Mouse (Mus musculus) gastrocnemius, postnatal 36 days (tissue): Measurements from ENCODE around the gene Dusp5. TPM values are rescaled to one million over a fixed set of nuclear protein-coding genes. Genes with fewer than 3 reads are reported as not detected.

ENCODE experiments used
- DNase-seq, 2 experiments: peaks; one replicate each; pipeline ENCODE4 v3.0.0; 2022
- intact Hi-C: fragments of 180-260 bp; cut with DNase I; formaldehyde crosslinking; loops from one replicate; pipeline ENCODE4 v1.15.1; 2025
- total RNA-seq, 2 experiments: library from RNA; stranded (reverse); gene quantifications; 2 replicates each; pipeline ENCODE4 v1.2.3; 2021

Dusp5 gene
- total RNA-seq, 2 experiments from 2014 or later: 1.1 to 1.2 TPM

DNA sequence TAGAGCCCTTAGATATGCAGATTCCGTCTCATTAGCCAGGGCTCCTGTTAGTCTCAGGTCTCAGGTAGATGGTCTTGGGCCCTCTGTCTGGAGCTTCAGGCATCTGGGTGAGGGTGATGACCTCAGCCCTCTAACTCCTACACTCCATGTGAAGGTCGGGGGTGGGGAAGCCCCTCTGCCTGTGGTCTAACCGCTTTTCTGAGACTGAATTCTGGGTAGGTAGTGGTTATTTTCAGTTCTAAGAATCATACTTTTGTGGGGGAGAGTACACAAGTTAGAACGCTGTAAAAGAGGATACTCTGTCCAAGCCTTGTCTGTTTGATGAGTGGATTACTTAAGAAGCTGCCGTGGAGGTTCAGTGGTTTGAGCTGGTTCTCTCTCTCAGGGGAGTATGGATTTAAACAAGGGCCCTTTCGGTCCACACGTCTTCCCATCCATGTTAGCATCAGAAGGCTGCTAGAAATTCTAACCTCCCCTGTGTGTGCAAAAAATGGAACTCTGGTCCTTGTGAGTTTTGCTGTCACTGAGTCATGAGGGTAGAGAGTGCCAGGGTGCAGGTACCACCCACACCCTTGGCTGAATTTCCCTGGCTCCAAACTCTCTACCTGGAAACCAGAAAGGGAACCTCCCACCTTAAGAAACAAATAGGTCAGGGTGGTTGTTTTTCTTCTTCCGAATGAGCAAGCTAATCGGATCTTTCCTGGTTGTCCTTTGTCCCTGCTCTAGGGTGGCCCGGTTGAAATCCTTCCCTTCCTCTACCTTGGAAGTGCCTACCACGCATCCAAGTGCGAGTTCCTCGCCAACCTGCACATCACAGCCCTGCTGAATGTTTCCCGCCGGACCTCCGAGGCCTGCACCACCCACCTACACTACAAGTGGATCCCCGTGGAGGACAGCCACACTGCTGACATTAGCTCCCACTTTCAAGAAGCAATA, 8.1 kb downstream of the Dusp5 start:
- intact Hi-C loops: no loop called here
- DNase-seq: no peak

DNA sequence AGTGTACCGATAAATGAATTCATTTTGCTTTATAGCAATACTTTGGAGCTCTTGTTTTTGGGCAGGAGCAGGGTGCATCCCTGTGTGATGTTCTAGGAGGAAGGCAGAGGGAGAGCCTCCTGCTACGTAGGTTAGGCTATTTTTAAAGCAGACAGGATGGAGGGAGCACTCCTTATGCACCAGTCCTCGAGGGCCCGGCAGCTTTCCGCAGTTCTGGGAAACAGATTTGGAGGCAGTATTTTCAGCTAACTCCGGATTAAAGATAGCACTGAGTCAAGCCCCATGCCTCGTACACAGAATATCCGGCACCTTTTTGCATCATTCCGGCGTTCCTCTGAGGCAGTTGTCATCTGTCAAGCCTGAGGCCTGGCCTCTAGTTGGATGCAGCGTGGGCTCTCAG, 9.1 kb downstream of the Dusp5 start:
- DNase-seq: no peak
- intact Hi-C loops: no loop called here

DNA sequence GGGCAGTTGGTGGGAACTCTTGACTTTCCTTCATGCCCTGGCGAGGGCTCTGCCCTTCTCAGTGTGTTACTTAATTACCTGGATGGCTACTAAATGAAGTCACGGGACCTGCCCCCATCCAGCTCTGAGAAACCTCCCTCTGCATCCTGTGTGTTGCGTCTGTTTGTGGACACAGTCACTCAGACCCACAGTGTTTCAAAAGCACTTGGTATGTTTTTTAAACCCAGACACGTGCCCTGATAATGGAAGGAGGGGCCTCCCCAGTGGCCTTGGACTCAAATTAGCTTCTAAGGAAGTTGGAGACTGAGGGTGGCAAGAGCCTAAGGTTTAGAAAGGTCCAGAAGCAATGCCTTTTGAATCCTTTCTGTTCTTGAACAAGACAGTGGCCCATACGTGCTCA, 9.9 kb downstream of the Dusp5 start:
- intact Hi-C loops: no loop called here
- DNase-seq: no peak

DNA sequence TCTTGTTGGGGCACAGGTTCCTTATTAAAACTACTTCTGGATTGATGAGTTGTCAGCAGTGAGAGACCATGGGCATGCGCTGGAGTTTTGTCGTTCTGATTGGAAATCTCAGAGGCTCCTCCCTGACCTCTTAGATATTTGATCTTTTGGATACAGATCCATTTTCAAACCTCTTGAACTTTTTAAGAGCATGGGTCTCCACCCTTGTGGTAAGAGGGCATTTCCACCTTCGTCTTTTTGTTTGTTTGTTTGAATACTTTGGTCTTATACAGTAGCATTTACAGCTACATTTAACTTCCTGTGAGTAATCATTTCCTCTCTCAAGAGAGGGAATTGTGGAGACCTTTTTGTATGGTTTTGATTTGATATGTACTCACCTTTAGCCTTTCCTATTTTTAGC, 10.4 kb downstream of the Dusp5 start:
- intact Hi-C loops: no loop called here
- no peak for DNase-seq

DNA sequence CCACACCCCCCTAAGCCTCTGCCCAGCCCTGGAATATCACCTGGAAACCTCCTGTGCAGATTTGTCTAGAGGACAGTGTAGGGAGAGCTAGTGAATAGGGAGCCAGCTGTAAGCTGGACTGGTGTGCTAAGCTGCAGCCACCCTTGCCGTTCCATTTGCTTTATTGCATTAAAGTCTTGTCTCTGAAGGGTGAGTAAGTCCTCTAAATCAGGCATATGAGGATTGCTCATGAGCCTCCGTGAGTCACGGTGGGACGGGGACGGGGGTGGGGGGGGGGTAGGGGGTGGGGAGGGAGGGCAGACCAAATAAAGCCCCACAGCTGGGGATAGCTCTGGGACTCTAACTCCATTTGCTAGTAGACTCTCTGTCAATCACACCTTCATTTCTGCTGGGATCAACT, 14.7 kb downstream of the Dusp5 start:
- no peak for DNase-seq
- intact Hi-C loops: no loop called here

DNA sequence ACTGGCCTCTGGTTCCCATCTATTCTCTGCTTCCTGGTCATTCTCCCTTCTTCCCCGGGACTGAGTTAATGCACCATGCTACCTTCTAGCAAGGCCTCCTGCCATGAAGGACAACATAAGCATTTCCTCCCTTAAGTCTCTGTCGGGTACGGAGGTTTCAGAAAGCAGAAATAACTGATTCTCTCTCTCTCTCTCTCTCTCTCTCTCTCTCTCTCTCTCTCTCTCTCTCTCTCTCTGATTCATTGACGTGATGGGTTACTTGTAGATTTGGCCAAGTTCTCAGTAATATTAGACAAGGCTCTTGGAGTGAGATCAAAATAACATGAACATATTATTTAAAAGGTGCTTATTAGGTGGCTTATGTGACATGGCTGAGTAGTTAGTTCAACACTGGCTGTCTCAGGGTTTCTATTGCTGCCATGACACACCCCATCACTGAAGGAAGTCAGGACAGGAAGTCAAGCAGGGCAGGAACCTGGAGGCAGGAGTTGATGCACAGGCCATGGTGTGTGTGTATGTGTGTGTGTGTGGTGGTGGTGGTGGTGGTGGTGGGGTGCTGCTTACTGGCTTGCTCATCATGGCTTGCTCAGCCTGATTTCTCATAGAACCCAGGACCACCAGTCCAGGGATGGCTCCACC, 16.1 kb downstream of the Dusp5 start:
- intact Hi-C loops: no loop called here
- DNase-seq: no peak

DNA sequence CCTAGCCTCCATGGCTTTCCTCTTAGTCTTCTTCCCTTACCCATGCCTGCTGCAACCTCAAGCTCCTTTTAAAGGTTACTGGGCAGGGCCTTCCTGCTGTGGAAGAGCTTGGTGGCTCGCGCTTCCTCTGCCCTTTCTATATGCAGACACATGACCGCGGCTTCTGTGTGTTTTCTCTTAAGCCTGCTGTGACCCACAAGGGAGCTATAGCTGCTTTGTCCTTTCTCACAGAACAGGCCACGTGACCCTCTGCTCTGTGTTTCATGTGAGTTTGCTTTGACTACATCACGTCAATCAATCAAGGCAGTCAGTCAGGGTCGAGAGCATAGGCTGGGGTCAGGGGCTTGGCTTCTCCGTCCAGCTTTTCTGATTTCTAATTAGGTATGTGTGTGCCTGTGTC, 18.7 kb downstream of the Dusp5 start:
- intact Hi-C loops: no loop called here
- no peak for DNase-seq

DNA sequence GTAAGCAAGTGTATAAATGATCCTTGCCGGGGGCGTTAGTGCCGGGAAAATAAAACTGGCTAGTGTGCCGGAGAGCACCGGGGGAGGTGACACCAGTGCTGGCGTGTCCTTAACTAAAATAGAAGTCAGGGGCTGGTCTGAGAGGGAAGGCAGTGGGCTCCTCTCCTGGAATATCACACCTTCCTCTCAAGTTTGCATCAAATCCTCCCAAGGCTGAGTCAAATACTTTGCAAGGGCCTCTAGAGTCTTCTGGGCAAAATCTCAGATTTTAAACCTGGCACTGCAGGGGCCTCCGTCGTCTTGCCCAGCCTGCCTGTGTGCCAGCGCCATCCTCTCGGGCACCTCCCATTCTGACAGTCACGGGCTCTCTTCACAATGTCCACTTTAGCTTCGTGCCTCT, 22.1 kb downstream of the Dusp5 start:
- intact Hi-C loops: no loop called here
- no peak for DNase-seq

DNA sequence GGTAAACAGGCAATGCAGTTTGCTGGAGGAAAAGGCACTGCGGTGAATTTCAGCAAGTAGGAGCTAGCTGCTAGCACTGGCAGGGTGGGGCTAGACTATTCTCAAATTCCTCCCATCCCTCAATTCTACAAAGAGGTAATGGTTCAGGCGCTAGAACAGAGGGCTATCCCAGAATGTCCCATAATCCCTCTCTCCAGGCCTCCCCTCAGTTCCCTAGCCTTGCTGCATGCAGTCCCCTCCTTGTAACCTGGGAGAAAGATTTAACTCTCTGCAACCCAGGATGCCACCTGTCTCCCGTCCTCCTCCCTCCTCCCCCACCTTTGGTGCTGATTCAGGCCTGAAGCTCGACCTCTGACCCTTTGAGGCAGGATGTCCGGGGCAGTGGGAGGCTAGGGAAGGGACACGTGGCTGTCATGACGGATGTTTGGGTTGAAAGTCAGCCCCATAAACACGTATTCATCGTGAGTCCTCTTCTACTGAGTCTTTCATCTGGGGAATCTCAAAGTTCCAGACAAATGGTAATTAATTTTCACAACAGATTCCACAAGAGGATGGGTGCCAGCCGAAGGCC, 23.4 kb downstream of the Dusp5 start:
- intact Hi-C loops: no loop called here
- no peak for DNase-seq

DNA sequence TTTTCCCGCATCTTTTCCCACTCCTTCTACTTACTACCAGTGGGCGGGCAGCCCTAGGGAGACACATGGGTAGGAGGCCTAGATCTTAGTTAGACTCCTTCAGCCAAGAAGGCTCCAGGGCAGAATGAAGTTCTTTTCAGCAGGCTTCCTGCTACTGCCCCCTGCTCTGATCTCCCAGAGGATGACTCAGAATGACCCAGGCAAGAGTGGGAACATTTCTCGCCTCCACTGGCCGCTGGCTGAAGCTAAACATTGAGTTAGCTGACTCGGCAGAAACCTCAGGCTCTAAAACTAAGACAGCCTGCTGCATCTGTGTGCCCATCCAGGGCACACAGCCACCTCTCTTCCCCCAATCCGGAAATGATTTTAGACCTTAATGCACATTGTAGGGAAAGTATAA, 23.9 kb downstream of the Dusp5 start:
- intact Hi-C loops: no loop called here
- DNase-seq: no peak

DNA sequence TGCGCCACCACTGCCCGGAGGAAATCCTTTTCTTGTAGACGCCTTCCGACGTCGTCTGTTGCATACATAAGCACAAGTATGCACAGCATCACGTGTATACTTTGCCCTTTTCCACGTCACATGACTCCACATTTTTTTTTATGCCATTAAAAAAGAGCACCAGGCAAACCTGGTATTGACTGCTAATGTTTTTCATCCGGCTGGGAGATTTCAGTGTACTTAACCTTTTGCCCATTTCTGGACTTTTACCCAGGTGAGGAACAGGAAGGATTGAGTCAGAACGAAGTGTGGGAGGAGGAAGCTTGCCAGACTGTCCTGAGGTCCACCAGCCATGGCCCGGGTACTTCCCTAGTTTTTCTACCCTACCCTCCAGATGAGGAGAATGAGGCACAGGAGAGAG, 25.5 kb downstream of the Dusp5 start:
- intact Hi-C loops: no loop called here
- no peak for DNase-seq

DNA sequence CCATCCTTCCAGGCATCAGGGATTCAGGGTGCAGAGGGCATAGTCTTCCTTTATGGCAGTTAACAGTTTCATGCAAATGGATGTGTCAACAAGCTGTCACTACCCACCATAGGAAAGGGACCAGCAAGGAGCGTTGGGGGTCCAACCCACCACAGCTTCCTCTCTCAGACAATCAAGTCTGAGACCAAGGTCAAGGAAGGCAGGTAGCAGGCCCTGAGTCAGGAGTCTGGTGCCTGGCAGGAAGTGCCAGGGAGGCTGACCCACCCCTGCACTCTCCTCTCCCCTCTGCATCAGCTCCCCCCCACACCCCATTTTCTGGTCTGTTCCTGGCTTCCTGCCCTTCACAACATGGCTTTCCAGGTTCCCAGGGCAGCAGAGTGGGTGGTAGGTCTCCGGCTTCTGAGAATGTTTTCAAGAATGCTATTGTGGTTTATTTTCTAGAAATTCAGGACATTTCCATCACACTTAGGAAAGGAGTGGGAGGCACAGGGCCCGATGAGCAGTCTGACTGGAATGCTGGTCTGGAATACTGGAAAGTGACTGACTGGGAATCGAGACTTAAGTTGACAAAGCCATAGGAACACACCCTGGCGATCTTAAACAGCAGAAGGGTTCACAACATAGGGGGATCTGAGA, 26.2 kb downstream of the Dusp5 start:
- DNase-seq: no peak
- intact Hi-C loops: no loop called here

DNA sequence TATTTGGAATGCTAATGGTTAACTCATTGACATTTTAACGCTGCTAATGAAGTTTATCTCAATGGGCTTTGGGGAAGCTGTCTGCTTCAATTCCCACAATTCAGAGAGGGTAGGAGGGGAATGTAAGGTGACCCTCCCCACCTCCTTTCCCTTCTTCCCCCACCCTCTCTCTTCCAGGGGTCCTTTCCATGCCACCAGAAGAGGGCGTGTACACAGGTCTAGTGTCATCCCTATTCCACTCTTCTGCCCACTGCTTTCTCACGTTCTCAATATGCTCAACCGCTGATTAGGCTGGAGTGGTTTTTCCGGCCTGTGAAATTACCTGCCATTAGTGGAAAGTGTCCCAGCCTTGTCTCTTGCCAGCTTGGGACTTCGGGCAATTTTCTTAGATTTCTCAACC, 27.9 kb downstream of the Dusp5 start:
- intact Hi-C loops: no loop called here
- no peak for DNase-seq

DNA sequence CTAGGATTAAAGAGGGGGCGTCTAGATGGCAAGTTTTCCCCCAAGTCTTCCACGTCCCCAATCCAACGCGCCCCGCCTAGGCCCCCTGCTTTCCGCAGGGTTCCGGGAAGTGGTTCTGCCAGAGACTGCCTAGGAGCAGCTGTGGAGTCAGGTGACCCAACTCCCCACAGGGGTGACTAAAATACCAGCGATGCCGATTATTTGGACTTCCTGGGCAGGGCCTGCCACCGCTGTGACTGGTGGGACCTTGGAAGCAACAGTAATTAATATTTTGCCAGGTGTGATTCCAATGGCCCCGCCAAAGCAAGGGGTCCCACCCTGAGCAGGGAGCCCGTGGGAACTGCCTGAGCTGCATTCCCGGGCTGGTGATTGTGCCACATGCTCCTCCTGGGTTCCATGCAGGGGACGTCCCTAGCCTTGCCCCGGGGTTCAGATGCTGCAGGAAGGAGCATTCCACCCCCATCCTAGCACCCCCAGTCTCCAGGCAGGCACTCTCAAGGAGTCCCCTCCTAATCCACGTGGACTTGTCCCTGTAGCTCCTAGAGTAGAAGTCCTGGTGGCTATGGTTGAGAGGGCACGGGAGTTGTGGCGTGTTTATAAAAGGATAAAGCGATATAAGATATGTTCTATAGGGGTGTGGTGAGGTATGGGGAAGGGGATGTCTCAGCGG, 28.5 kb downstream of the Dusp5 start:
- no peak for DNase-seq
- intact Hi-C loops: no loop called here

DNA sequence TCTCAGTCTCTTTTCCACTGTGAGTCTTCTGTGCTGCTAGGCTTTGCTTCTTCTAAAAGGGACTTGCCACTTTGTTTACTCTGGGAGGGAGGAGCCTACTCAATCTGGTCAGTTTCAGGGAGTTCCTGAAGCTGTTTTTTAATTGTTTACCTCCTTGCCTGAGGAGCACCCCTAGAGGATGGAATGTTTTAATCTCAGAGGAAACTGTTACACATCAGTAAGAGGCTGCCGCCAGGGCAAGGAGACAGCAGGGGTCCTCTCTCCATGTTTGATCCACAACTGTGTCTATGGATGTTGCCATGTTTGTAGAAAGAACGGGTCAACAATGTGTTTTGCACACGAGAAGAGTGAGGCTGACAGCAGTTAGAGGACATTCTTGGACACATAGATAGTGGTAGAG, 31.5 kb downstream of the Dusp5 start:
- intact Hi-C loops: no loop called here
- no peak for DNase-seq

DNA sequence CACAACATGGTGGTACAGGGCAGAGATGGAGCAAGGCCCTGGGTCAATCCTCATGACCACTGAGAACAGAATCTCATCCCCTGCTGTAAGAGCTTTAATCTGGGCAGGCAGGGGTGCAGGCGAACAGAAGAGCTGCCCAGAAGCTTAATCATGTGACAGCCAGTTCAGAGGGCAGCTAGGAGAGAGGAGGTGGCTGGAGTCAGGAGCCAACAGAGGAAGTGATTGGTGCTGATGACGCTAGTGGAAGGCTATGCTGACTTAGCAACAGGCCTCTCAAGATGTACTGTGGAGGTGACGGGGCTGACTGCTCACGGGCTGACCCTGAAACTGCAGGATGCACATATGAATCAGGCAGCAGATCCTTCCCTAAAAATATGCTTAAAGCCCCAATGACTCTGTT, 35.3 kb downstream of the Dusp5 start:
- intact Hi-C loops: no loop called here
- no peak for DNase-seq

DNA sequence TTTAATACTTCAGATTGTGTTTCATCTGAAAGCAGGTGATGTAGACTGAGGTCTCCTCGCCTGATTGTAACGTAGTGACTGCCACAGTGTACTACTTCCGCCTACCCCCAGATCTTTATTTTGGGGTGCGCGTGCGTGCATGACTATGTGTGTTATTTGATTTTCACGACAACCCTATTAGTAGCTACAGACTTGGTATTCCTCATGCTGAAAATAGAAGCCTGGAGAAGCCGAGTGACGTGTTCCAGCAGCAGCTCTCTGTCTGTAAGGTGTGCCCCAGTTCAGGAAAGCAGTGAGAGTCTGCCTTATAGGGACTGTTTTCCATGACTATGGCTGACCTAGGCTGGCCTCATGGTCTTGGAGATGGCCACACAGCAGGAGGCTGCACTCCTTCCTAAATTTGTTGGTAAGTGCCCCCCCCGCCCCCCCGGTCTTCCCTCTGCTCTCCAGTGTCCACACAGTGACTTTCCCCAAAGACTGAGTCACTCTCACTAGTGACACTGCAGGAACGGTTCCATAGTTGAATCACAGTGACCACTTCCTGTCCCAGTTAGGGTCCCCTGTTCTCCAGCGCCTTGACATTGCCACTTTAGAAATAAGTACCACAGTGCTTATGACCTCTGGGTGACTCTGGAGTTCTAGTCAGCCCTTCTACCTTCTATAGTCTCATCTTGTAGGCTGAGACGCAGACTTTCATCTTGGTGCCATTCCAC, 36.8 kb downstream of the Dusp5 start:
- intact Hi-C loops: no loop called here
- DNase-seq: no peak

DNA sequence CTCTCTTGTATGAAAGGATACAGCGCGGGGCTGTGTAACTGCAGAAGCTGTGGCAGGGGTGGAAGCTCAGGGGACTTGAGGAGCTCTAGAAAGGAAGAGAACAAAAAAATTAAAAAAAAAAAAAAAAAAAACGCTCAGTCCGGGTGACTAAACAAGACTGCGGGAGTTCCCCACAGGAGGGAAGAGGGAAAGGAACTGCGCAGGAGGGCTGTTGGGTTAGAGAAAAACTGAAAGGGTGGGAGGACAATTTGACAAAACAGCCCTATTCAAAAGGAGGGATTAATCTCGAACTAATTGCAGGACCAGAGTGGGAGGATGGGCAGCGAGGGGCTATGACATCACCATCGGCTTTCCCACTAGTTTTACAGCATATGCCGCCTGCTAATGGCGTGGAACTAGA, 39.0 kb downstream of the Dusp5 start:
- intact Hi-C loops: no loop called here
- no peak for DNase-seq

DNA sequence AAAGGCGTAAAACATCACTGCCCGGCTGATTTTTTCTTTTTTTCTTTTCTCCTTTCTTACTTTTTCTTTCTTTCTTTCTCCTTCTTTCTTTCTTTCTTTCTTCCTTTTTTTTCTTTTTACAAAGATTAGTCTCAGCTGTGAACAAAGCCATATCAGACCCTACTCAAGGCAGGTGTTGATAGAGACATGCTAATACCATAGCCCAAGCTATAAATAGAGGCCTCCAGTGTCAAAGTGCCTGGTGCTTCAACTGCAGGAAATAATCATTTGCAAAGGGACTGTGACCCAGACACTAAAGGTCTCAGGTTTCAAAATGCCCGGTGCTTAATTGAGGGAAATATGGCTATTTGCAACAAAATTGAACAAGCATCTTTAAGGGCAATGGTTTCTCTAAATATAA, 39.6 kb downstream of the Dusp5 start:
- intact Hi-C loops: no loop called here
- no peak for DNase-seq

DNA sequence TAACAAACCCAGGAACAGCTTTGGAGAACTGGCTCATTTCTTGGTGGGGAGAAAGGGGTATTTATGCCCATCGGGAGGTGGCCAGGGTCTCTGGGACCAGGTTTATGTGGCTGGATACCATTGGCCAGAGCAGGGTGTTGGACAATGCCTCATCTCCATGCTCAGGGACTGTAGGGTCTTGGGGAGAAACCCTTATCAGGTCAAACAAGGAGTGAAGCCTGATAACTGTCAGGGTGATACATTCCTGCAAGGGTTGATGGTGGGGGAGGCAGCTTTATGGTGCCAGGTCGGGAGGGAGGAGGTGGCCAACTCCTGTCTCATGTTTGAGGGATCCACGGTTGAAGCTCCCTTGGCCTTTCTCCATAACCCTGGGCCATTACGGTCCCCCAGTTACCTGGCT, 42.1 kb downstream of the Dusp5 start:
- intact Hi-C loops: no loop called here
- DNase-seq: no peak
